Mouse (Mus musculus): ENCODE data around the gene Npas2. TPM values are rescaled to one million over a fixed set of nuclear protein-coding genes. Genes with fewer than 3 reads are reported as not detected.
A peak's percentile ranks its signal among the peaks of the same experiment; 100 is the strongest.

Npas2 gene
- polyA plus RNA-seq, 1 experiment: 4.5 TPM

DNA sequence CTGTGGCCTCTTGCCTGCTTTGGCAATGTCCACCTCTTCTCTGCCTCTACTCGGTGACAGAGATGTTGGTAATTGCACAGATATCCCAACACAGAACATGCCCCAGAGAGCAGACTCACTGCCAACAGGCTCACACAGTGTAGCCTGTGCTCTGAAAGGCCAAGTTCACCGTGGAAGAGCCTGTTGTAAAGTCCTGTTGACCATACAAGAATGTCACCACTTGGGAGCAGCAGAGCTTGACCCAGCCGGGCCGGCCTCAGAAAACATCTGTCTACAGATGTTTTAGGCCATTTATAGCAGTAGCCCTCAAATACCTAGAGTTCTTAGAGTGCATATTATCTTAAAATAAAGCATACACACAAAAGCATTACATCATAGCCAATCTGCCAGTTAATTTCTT lies 213.6 kb downstream of the Npas2 start:
- H3K27ac ChIP-seq (ENCODE audit: insufficient read depth, low read depth, low read length): no peak overlapping the region
- no peaks in the 10 kb centered on the region for H3K27me3 ChIP-seq (replicated peaks; ENCODE audit: control insufficient read depth, insufficient read depth, low read length)
- 38% methylated on average over 4 of the region's 4 CpGs for WGBS
- 0 out of 2 replicates have a peak, but pooled peaks cover 2% of the 10 kb centered on the region for H3K4me1 ChIP-seq (ENCODE audit: control insufficient read depth, insufficient read depth, low read length)
- H3K36me3 ChIP-seq (ENCODE audit: control insufficient read depth, insufficient read depth, low read length): no peaks in the 10 kb centered on the region
- TF ChIP-seq POLR2A (IDR thresholded peaks at IDR 0.05; ENCODE audit: low read depth, low read length): no peak
- TF ChIP-seq CTCF (conservative IDR thresholded peaks at IDR 0.05; ENCODE audit: insufficient read depth, insufficient read length, low read depth, low read length): peak; percentile 38; the same call in 1 of the 2 replicates
- no peak overlapping the region for H3K4me3 ChIP-seq (ENCODE audit: insufficient read depth, low read depth, low read length)
- peak; percentile 15 for DNase-seq

GRCm38 (mm10) chr1:39408123-39408522 lies 214.6 kb downstream of the Npas2 start:
- DNase-seq: no peak

DNA sequence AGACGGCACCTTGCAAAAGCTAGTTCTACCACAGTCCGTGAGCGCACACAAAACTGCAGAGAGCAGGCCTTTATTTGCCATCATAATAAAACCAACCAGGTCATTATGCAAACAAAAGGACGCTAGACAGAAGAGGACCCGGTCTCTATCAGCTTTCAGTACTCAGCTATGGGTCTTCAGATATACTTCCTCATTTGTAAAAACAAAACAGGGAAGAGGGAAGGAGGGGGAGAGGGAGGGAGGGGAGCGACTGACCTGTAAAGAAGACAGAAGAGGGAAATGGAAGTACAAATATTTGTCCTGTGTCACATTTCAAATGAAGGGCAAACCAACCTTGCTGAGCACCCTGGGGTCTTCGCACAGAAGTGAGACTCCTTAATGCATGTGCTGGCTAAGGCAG lies 215.1 kb downstream of the Npas2 start:
- TF ChIP-seq CTCF (conservative IDR thresholded peaks at IDR 0.05; ENCODE audit: insufficient read depth, insufficient read length, low read depth, low read length) (no peak), POLR2A (IDR thresholded peaks at IDR 0.05; ENCODE audit: low read depth, low read length) (no peak)
- no peak for DNase-seq
- Histone ChIP-seq H3K4me3 (ENCODE audit: insufficient read depth, low read depth, low read length) (no peak overlapping the region), H3K36me3 (ENCODE audit: control insufficient read depth, insufficient read depth, low read length) (no peaks in the 10 kb centered on the region), H3K27ac (ENCODE audit: insufficient read depth, low read depth, low read length) (no peak overlapping the region), H3K27me3 (replicated peaks; ENCODE audit: control insufficient read depth, insufficient read depth, low read length) (no peaks in the 10 kb centered on the region), H3K4me1 (ENCODE audit: control insufficient read depth, insufficient read depth, low read length) (0 out of 2 replicates have a peak, but pooled peaks cover 2% of the 10 kb centered on the region)
- WGBS: 66% methylated on average over 7 of the region's 7 CpGs

More at GRCm38 (mm10) chr1:39408123-39408522, 214.6 kb downstream of the Npas2 start:
- Histone ChIP-seq H3K4me1 (ENCODE audit: control insufficient read depth, insufficient read depth, low read length) (0 out of 2 replicates have a peak, but pooled peaks cover 2% of the 10 kb centered on the region), H3K4me3 (ENCODE audit: insufficient read depth, low read depth, low read length) (no peak overlapping the region), H3K27me3 (replicated peaks; ENCODE audit: control insufficient read depth, insufficient read depth, low read length) (no peaks in the 10 kb centered on the region), H3K36me3 (ENCODE audit: control insufficient read depth, insufficient read depth, low read length) (no peaks in the 10 kb centered on the region), H3K27ac (ENCODE audit: insufficient read depth, low read depth, low read length) (no peak overlapping the region)
- 81% methylated on average over 6 of the region's 6 CpGs for WGBS
- TF ChIP-seq POLR2A (IDR thresholded peaks at IDR 0.05; ENCODE audit: low read depth, low read length) (no peak), CTCF (conservative IDR thresholded peaks at IDR 0.05; ENCODE audit: insufficient read depth, insufficient read length, low read depth, low read length) (no peak)

- TF ChIP-seq CTCF (conservative IDR thresholded peaks at IDR 0.05; ENCODE audit: insufficient read depth, insufficient read length, low read depth, low read length) (no peak), POLR2A (IDR thresholded peaks at IDR 0.05; ENCODE audit: low read depth, low read length) (no peak)
- H3K4me3 ChIP-seq (ENCODE audit: insufficient read depth, low read depth, low read length): no peak overlapping the region
- no peaks in the 10 kb centered on the region for H3K36me3 ChIP-seq (ENCODE audit: control insufficient read depth, insufficient read depth, low read length)
- 40% methylated on average over 19 of the region's 19 CpGs for WGBS
- H3K27me3 ChIP-seq (replicated peaks; ENCODE audit: control insufficient read depth, insufficient read depth, low read length): no peaks in the 10 kb centered on the region
- 0 out of 2 replicates have a peak, but pooled peaks cover 2% of the 10 kb centered on the region for H3K4me1 ChIP-seq (ENCODE audit: control insufficient read depth, insufficient read depth, low read length)
- peak; percentile 48 for DNase-seq
- peak overlapping the region; percentile 0; the same call in 1 of the 2 replicates for H3K27ac ChIP-seq (ENCODE audit: insufficient read depth, low read depth, low read length)
These were observed 216.7 kb downstream of the Npas2 start for GRCm38 (mm10) chr1:39410085-39410821.

Other genes with a start within 250 kb of the Npas2 start
- 32.5 and 39.8 TPM in 2 replicates for gene Pdcl3, start 208.1 kb upstream of the Npas2 start, polyA plus RNA-seq (2012; rRNA removed)
- 209 and 261 TPM in 2 replicates for gene Rpl31, start 174.1 kb downstream of the Npas2 start, polyA plus RNA-seq (2012; rRNA removed)

All from kidney, adult 2 months (tissue).